Mouse (Mus musculus): ENCODE measurements around the gene Zdhhc14. TPM values are rescaled to one million over a fixed set of nuclear protein-coding genes. Genes with fewer than 3 reads are reported as not detected.
A peak's percentile ranks its signal among the peaks of the same experiment; 100 is the strongest.

Gene Zdhhc14
- polyA plus RNA-seq, 2 experiments: 2.6 to 5.8 TPM

- DNase-seq (ENCODE audit: low read depth in 3 of 3, low spot score in 3 of 3) (no peak), ATAC-seq (ENCODE audit: insufficient read depth) (peak; percentile 29)
- H3K27ac ChIP-seq: peak overlapping the region; percentile 90
- peak overlapping the region; percentile 60 for H3K9ac ChIP-seq (replicated peaks)
- no peaks in the 10 kb centered on the region for H3K9me3 ChIP-seq (ENCODE audit: control insufficient read depth, low read length)
- TF ChIP-seq CTCF (IDR thresholded peaks at IDR 0.05; ENCODE audit: low read depth) (no peak), EP300 (IDR thresholded peaks at IDR 0.05; ENCODE audit: low read depth) (no peak)
- H3K4me3 ChIP-seq (ENCODE audit: insufficient read depth in 1 of 2, low read depth in 2 of 2, low read length in 2 of 2): peak overlapping the region in 1 of 2 experiments; percentile 15; a peak in 1 of 4 replicates
- H3K27me3 ChIP-seq (ENCODE audit: control insufficient read depth, insufficient read depth, low read length): no peaks in the 10 kb centered on the region
- WGBS (ENCODE audit: insufficient replicate concordance): 25% methylated on average over 9 of the region's 9 CpGs
- peaks cover 70% of the 10 kb centered on the region in 2 experiments for H3K4me1 ChIP-seq (replicated peaks; ENCODE audit: control insufficient read depth in 2 of 2, insufficient read depth in 2 of 2, low read length in 1 of 2)
- peak overlapping the region; percentile 46 for H3K4me2 ChIP-seq (ENCODE audit: low read depth)
- H3K36me3 ChIP-seq (replicated peaks; ENCODE audit: control insufficient read depth, insufficient read depth, low read depth): peaks cover 3% of the 10 kb centered on the region
These were observed 18.2 kb downstream of the Zdhhc14 start for GRCm38 (mm10) chr17:5510564-5510963.

GRCm38 (mm10) chr17:5511724-5512123 is 19.4 kb downstream of the Zdhhc14 start:
- peak overlapping the region in 1 of 2 experiments; percentile 9; a peak in 1 of 4 replicates for H3K4me3 ChIP-seq (ENCODE audit: insufficient read depth in 1 of 2, low read depth in 2 of 2, low read length in 2 of 2)
- DNase-seq (ENCODE audit: low read depth in 3 of 3, low spot score in 3 of 3) (peak in 1 of 3 experiments; percentile 52), ATAC-seq (ENCODE audit: insufficient read depth) (peak; percentile 24; the same call in 1 of the 2 replicates)
- no peaks in the 10 kb centered on the region for H3K9me3 ChIP-seq (ENCODE audit: control insufficient read depth, low read length)
- H3K27me3 ChIP-seq (ENCODE audit: control insufficient read depth, insufficient read depth, low read length): no peaks in the 10 kb centered on the region
- H3K9ac ChIP-seq (replicated peaks): peak overlapping the region; percentile 2
- peaks cover 3% of the 10 kb centered on the region for H3K36me3 ChIP-seq (replicated peaks; ENCODE audit: control insufficient read depth, insufficient read depth, low read depth)
- H3K4me1 ChIP-seq (replicated peaks; ENCODE audit: control insufficient read depth in 2 of 2, insufficient read depth in 2 of 2, low read length in 1 of 2): peaks cover 58 to 59% of the 10 kb centered on the region in 2 experiments
- 40% methylated on average over 6 of the region's 6 CpGs for WGBS (ENCODE audit: insufficient replicate concordance)
- TF ChIP-seq CTCF (IDR thresholded peaks at IDR 0.05; ENCODE audit: low read depth): no peak
- peak overlapping the region; percentile 90 for H3K27ac ChIP-seq
- peak overlapping the region; percentile 46 for H3K4me2 ChIP-seq (ENCODE audit: low read depth)

- Histone ChIP-seq H3K4me3 (ENCODE audit: insufficient read depth in 1 of 2, low read depth in 2 of 2, low read length in 2 of 2) (no peak overlapping the region), H3K27me3 (ENCODE audit: control insufficient read depth, insufficient read depth, low read length) (no peaks in the 10 kb centered on the region), H3K27ac (no peak overlapping the region), H3K9ac (replicated peaks) (no peak overlapping the region), H3K9me3 (ENCODE audit: control insufficient read depth, low read length) (no peaks in the 10 kb centered on the region; the same call in 1 of the 2 replicates), H3K36me3 (replicated peaks; ENCODE audit: control insufficient read depth, insufficient read depth, low read depth) (peaks cover 4% of the 10 kb centered on the region; the same call in 1 of the 2 replicates), H3K4me1 (replicated peaks; ENCODE audit: control insufficient read depth in 2 of 2, insufficient read depth in 2 of 2, low read length in 1 of 2) (peaks cover 0 to 3% of the 10 kb centered on the region in 2 experiments; a peak in 2 of 4 replicates), H3K4me2 (ENCODE audit: low read depth) (no peak overlapping the region)
- no peak for DNase-seq (ENCODE audit: low read depth in 3 of 3, low spot score in 3 of 3)
- 87% methylated on average over 10 of the region's 10 CpGs for WGBS (ENCODE audit: insufficient replicate concordance)
- TF ChIP-seq EP300 (IDR thresholded peaks at IDR 0.05; ENCODE audit: low read depth) (no peak), CTCF (IDR thresholded peaks at IDR 0.05; ENCODE audit: low read depth) (no peak)
- ATAC-seq (ENCODE audit: insufficient read depth): no peak
These were observed 27.1 kb downstream of the Zdhhc14 start for GRCm38 (mm10) chr17:5519466-5519865.

- DNase-seq (ENCODE audit: low read depth in 3 of 3, low spot score in 3 of 3) (no peak), ATAC-seq (ENCODE audit: insufficient read depth) (no peak)
- Histone ChIP-seq H3K4me3 (ENCODE audit: insufficient read depth in 1 of 2, low read depth in 2 of 2, low read length in 2 of 2) (no peak overlapping the region), H3K36me3 (replicated peaks; ENCODE audit: control insufficient read depth, insufficient read depth, low read depth) (peaks cover 4% of the 10 kb centered on the region; the same call in 1 of the 2 replicates), H3K27ac (no peak overlapping the region), H3K9me3 (ENCODE audit: control insufficient read depth, low read length) (no peaks in the 10 kb centered on the region; the same call in 1 of the 2 replicates), H3K4me1 (replicated peaks; ENCODE audit: control insufficient read depth in 2 of 2, insufficient read depth in 2 of 2, low read length in 1 of 2) (peaks cover 0 to 2% of the 10 kb centered on the region in 2 experiments; a peak in 2 of 4 replicates), H3K27me3 (ENCODE audit: control insufficient read depth, insufficient read depth, low read length) (no peaks in the 10 kb centered on the region), H3K4me2 (ENCODE audit: low read depth) (no peak overlapping the region), H3K9ac (replicated peaks) (no peak overlapping the region)
- 83% methylated on average over 13 of the region's 13 CpGs for WGBS (ENCODE audit: insufficient replicate concordance)
- TF ChIP-seq EP300 (IDR thresholded peaks at IDR 0.05; ENCODE audit: low read depth) (no peak), CTCF (IDR thresholded peaks at IDR 0.05; ENCODE audit: low read depth) (no peak)
These were observed 27.7 kb downstream of the Zdhhc14 start for GRCm38 (mm10) chr17:5519910-5520592.

GRCm38 (mm10) chr17:5521532-5521931 is 29.2 kb downstream of the Zdhhc14 start:
- Histone ChIP-seq H3K9me3 (ENCODE audit: control insufficient read depth, low read length) (no peaks in the 10 kb centered on the region; the same call in 1 of the 2 replicates), H3K9ac (replicated peaks) (no peak overlapping the region), H3K27me3 (ENCODE audit: control insufficient read depth, insufficient read depth, low read length) (no peaks in the 10 kb centered on the region), H3K4me3 (ENCODE audit: insufficient read depth in 1 of 2, low read depth in 2 of 2, low read length in 2 of 2) (no peak overlapping the region), H3K36me3 (replicated peaks; ENCODE audit: control insufficient read depth, insufficient read depth, low read depth) (peaks cover 4% of the 10 kb centered on the region; the same call in 1 of the 2 replicates), H3K27ac (no peak overlapping the region), H3K4me2 (ENCODE audit: low read depth) (no peak overlapping the region), H3K4me1 (replicated peaks; ENCODE audit: control insufficient read depth in 2 of 2, insufficient read depth in 2 of 2, low read length in 1 of 2) (peaks cover 0 to 2% of the 10 kb centered on the region in 2 experiments; a peak in 2 of 4 replicates)
- no peak for ATAC-seq (ENCODE audit: insufficient read depth)
- no peak for TF ChIP-seq EP300 (IDR thresholded peaks at IDR 0.05; ENCODE audit: low read depth)
- TF ChIP-seq CTCF (IDR thresholded peaks at IDR 0.05; ENCODE audit: low read depth): no peak
- DNase-seq (ENCODE audit: low read depth in 3 of 3, low spot score in 3 of 3): no peak
- 28% methylated on average over 1 of the region's 1 CpGs for WGBS (ENCODE audit: insufficient replicate concordance)
